Mouse (Mus musculus) heart, embryonic 15.5 days (tissue): ENCODE data around the gene Elfn2. TPM values are rescaled to one million over a fixed set of nuclear protein-coding genes. Genes with fewer than 3 reads are reported as not detected.

ENCODE experiments used
- ATAC-seq: fragments of 200-750 bp; cut with Nextera tagmentation; replicated peaks from 2 replicates; pipeline ENCODE4 v1.8.0; 2017; ENCODE audit warnings: low read depth, moderate TSS enrichment; ENCODE audit not compliant: insufficient number of reproducible peaks, insufficient read depth, low FRiP score
- H3K27ac ChIP-seq: fragments of 300-500 bp; sonication (generic); 2 replicates; pipeline ENCODE4 v1.5.1; 2015; ENCODE audit warnings: mild to moderate bottlenecking, inconsistent platforms
- H3K27me3 ChIP-seq: fragments of 300-500 bp; sonication (generic); 2 replicates; pipeline ENCODE4 v1.6.1; 2015; ENCODE audit warnings: inconsistent platforms
- H3K36me3 ChIP-seq: fragments of 300-500 bp; sonication (generic); 2 replicates; pipeline ENCODE4 v1.6.1; 2015; ENCODE audit warnings: mild to moderate bottlenecking, inconsistent platforms
- H3K4me1 ChIP-seq: fragments of 300-500 bp; sonication (generic); replicated peaks from 2 replicates; pipeline ENCODE4 v1.6.1; 2015; ENCODE audit warnings: inconsistent platforms
- H3K4me2 ChIP-seq: fragments of 300-500 bp; sonication (generic); 2 replicates; pipeline ENCODE4 v1.6.1; 2015; ENCODE audit warnings: inconsistent platforms, mild to moderate bottlenecking, moderate library complexity
- H3K4me3 ChIP-seq: fragments of 300-500 bp; sonication (generic); 2 replicates; pipeline ENCODE4 v1.5.1; 2015; ENCODE audit warnings: mild to moderate bottlenecking, inconsistent platforms
- H3K9ac ChIP-seq: fragments of 300-500 bp; sonication (generic); 2 replicates; pipeline ENCODE4 v1.6.1; 2015; ENCODE audit warnings: mild to moderate bottlenecking, inconsistent platforms
- H3K9me3 ChIP-seq: fragments of 300-500 bp; sonication (generic); replicated peaks from 2 replicates; pipeline ENCODE4 v1.6.1; 2016; ENCODE audit warnings: inconsistent platforms
- WGBS: fragments of 180-500 bp; shearing (Covaris S2); methylation state at CpG from one replicate; pipeline ENCODE4 v1.1.7; 2015; ENCODE audit warnings: mixed read lengths; 5-methylcytosine and 5-hydroxymethylcytosine counted together
- polyA plus RNA-seq: library from polyadenylated mRNA; unstranded; fragments of >200 nt; fragmentation: Nextera tagmentation; extraction: Ambion mirVana; gene quantifications from 2 replicates; pipeline ENCODE4 v1.2.1, GENCODE M21; 2015

Elfn2 gene
- polyA plus RNA-seq, 1 experiment from 2014 or later: 0.10 TPM

DNA sequence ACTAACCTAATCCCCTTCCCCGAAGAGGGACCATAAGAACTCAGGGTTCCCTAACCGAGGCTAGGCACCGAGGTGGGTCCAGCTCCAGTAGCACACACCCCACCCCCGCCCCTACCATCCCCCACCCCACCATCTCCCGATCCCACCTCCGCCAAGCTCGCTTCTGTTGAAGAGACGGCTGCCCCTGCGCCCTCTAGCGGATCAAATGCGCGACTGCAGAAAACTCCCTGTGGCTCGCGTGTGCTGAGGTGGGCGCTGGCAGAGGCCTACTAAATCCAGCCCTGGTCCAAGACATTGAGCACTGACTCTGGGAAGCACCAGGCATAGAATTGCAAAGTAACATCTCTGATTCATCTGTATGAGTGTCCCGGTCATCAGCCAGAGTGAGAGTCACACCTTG lies 1.5 kb upstream of the Elfn2 start:
- no peak overlapping the region; the same call in 1 of the 2 replicates for H3K4me2 ChIP-seq
- H3K27me3 ChIP-seq: peaks cover 80% of the 10 kb centered on the region
- ATAC-seq: no peak
- no peak overlapping the region for H3K27ac ChIP-seq
- peaks cover 31% of the 10 kb centered on the region for H3K4me1 ChIP-seq
- H3K4me3 ChIP-seq: no peak overlapping the region
- WGBS: 2% methylated on average over 16 of the region's 16 CpGs
- H3K9me3 ChIP-seq: no peaks in the 10 kb centered on the region
- no peaks in the 10 kb centered on the region for H3K36me3 ChIP-seq
- H3K9ac ChIP-seq: no peak overlapping the region

DNA sequence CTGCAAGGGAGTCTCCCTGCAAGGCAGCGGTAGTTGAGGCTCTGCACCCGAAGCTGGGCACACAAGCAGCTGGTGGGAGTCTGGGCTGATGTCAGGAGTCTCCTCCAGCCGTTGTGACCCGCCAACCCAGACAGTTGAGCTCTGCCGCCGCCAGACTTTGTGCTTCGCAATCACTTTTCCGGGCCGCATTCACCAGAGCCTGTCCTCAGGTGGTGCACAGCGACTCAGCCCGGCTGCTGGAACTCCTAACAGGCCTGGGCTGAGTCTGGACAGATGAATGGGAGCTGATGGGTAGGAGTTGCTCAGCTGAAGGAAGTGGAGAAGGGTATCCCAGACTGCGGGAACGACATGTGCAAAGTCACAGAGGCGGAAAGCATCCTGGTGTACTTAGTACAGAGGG lies 845 bp upstream of the Elfn2 start:
- H3K27me3 ChIP-seq: peaks cover 84% of the 10 kb centered on the region
- H3K4me1 ChIP-seq: peaks cover 31% of the 10 kb centered on the region
- WGBS: 7% methylated on average over 14 of the region's 14 CpGs
- ATAC-seq: no peak
- peak overlapping the region; percentile 83; the same call in 1 of the 2 replicates for H3K4me2 ChIP-seq
- no peaks in the 10 kb centered on the region for H3K9me3 ChIP-seq
- no peak overlapping the region for H3K4me3 ChIP-seq
- no peaks in the 10 kb centered on the region for H3K36me3 ChIP-seq
- no peak overlapping the region for H3K27ac ChIP-seq
- no peak overlapping the region for H3K9ac ChIP-seq

DNA sequence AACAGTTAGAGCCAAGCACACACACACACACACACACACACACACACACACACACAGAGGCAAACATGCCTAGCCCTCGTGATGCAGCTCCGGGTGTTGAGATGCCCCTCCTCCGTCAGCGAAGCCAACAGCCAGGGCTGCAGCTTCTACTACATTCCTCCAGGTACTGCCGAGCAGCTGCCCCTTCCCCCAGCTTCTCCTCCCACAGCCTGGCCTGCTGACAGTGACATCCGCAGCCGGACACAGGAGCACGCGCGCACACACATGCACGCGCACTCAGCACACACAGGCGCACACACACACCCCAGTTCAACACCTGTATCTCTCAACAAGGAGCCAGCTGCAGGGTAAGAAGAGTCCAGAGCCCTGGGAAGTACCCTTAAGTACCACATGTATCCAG lies 1.6 kb downstream of the Elfn2 start:
- H3K4me1 ChIP-seq: peaks cover 37% of the 10 kb centered on the region
- peaks cover 85% of the 10 kb centered on the region for H3K27me3 ChIP-seq
- no peaks in the 10 kb centered on the region for H3K36me3 ChIP-seq
- ATAC-seq: no peak
- H3K4me3 ChIP-seq: no peak overlapping the region
- H3K9me3 ChIP-seq: no peaks in the 10 kb centered on the region
- no peak overlapping the region for H3K4me2 ChIP-seq
- no peak overlapping the region for H3K27ac ChIP-seq
- H3K9ac ChIP-seq: no peak overlapping the region
- 35% methylated on average over 13 of the region's 13 CpGs for WGBS

DNA sequence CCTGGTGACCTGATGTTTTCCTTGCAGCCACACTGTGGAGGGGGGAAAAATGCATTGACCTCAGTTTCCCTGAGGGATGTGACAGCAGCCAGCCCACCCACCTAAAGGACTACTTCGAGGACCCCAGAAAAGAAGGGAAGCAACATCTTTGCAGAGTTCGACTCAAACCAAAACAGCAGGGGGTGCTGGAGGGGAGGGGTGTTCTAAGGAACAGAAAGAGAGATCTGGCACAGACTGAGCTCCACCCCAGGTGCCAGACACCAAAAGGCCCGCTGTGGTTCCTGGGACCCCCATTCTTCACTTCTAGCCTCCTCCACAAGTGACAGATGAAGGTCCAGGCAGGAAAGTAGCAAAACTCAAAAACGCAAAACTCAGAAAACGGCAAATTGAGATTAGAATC lies 2.7 kb downstream of the Elfn2 start:
- Histone ChIP-seq H3K4me3 (no peak overlapping the region), H3K36me3 (no peaks in the 10 kb centered on the region), H3K9ac (no peak overlapping the region), H3K4me2 (no peak overlapping the region), H3K27me3 (peaks cover 95% of the 10 kb centered on the region), H3K9me3 (no peaks in the 10 kb centered on the region), H3K4me1 (peaks cover 37% of the 10 kb centered on the region), H3K27ac (no peak overlapping the region)
- no peak for ATAC-seq
- WGBS: 32% methylated on average over 5 of the region's 5 CpGs

- no peak for ATAC-seq
- Histone ChIP-seq H3K4me1 (peaks cover 17% of the 10 kb centered on the region), H3K27ac (no peak overlapping the region), H3K27me3 (peaks cover 91% of the 10 kb centered on the region), H3K4me2 (no peak overlapping the region), H3K4me3 (no peak overlapping the region), H3K36me3 (no peaks in the 10 kb centered on the region), H3K9ac (no peak overlapping the region), H3K9me3 (no peaks in the 10 kb centered on the region)
- WGBS: 75% methylated on average over 7 of the region's 7 CpGs
These were observed 4.8 kb downstream of the Elfn2 start for GRCm38 (mm10) chr15:78713751-78714150.

- Histone ChIP-seq H3K36me3 (no peaks in the 10 kb centered on the region), H3K27me3 (peaks cover 91% of the 10 kb centered on the region), H3K4me3 (peak overlapping the region; percentile 17), H3K4me1 (peaks cover 8% of the 10 kb centered on the region), H3K9ac (no peak overlapping the region), H3K27ac (no peak overlapping the region), H3K4me2 (peak overlapping the region; percentile 33), H3K9me3 (no peaks in the 10 kb centered on the region)
- WGBS: 8% methylated on average over 53 of the region's 53 CpGs
- 0 out of 2 replicates have a peak, but pooled peaks have one; percentile 13 for ATAC-seq
These were observed 6.0 kb downstream of the Elfn2 start for GRCm38 (mm10) chr15:78712335-78713258.

DNA sequence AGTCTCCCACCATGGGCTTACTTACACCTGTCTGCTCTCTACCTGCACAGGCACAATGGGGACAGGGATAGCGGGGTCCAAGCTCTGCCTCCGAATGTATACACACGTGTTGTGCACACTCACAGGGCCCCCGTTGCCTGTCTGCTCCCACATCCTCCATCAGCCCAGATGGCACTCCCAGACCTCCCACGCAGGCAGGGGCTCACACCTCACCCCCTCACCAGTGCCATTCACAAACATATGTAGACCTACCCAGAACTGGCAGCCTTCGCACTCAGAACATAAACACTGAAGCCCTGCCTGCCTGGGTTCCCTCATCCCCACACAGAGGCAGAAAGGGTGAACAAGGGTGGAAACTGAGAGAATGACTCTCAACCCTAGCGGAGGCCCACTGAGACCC lies 6.6 kb downstream of the Elfn2 start:
- 65% methylated on average over 7 of the region's 7 CpGs for WGBS
- Histone ChIP-seq H3K9me3 (no peaks in the 10 kb centered on the region), H3K27me3 (peaks cover 87% of the 10 kb centered on the region), H3K4me3 (no peak overlapping the region), H3K9ac (no peak overlapping the region), H3K27ac (no peak overlapping the region), H3K4me2 (no peak overlapping the region), H3K4me1 (peaks cover 7% of the 10 kb centered on the region), H3K36me3 (no peaks in the 10 kb centered on the region)
- no peak for ATAC-seq

DNA sequence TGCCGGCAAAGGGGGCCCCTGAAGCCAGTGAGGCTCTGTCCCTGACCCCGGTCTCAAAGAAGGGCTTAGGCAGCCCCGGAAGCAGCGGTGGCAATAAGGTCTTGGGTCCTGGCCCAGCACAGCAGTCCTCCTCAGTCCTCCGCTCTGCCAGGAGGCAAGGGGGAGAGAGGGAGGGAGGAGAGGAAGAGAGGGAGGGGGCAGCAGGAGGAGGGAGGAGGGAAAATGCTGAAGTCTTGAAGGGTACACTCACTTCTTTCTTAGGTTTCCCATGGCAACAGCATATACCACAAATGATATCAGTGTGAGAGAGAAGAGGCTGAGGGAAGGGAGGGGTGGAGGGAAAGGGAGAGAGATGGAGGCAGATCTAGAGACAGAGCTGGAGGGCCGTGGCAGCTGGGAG lies 7.9 kb downstream of the Elfn2 start:
- Histone ChIP-seq H3K4me2 (no peak overlapping the region), H3K27me3 (peaks cover 74% of the 10 kb centered on the region), H3K4me1 (peaks cover 6% of the 10 kb centered on the region), H3K9me3 (no peaks in the 10 kb centered on the region), H3K4me3 (no peak overlapping the region), H3K9ac (no peak overlapping the region), H3K27ac (no peak overlapping the region), H3K36me3 (no peaks in the 10 kb centered on the region)
- ATAC-seq: no peak
- 49% methylated on average over 6 of the region's 6 CpGs for WGBS

GRCm38 (mm10) chr15:78709767-78710166 lies 8.8 kb downstream of the Elfn2 start:
- Histone ChIP-seq H3K4me3 (no peak overlapping the region), H3K9me3 (no peaks in the 10 kb centered on the region), H3K4me2 (no peak overlapping the region), H3K9ac (no peak overlapping the region), H3K36me3 (no peaks in the 10 kb centered on the region), H3K4me1 (peaks cover 6% of the 10 kb centered on the region), H3K27me3 (peaks cover 66% of the 10 kb centered on the region), H3K27ac (no peak overlapping the region)
- whole genome bisulfite sequencing: 25% methylated on average over 7 of the region's 7 CpGs
- ATAC-seq: no peak

GRCm38 (mm10) chr15:78706630-78707029 lies 11.9 kb downstream of the Elfn2 start:
- Histone ChIP-seq H3K4me3 (no peak overlapping the region), H3K9me3 (no peaks in the 10 kb centered on the region), H3K4me2 (no peak overlapping the region), H3K27ac (no peak overlapping the region), H3K9ac (no peak overlapping the region), H3K36me3 (no peaks in the 10 kb centered on the region), H3K27me3 (peaks cover 34% of the 10 kb centered on the region), H3K4me1 (0 out of 2 replicates have a peak, but pooled peaks cover 2% of the 10 kb centered on the region)
- ATAC-seq: no peak
- WGBS: 28% methylated on average over 3 of the region's 3 CpGs

- H3K4me2 ChIP-seq: no peak overlapping the region
- H3K27me3 ChIP-seq: peaks cover 23% of the 10 kb centered on the region
- H3K36me3 ChIP-seq: no peaks in the 10 kb centered on the region
- no peak overlapping the region for H3K27ac ChIP-seq
- H3K9me3 ChIP-seq: no peaks in the 10 kb centered on the region
- H3K4me1 ChIP-seq: 0 out of 2 replicates have a peak, but pooled peaks cover 2% of the 10 kb centered on the region
- WGBS: 50% methylated on average over 4 of the region's 4 CpGs
- no peak for ATAC-seq
- no peak overlapping the region for H3K4me3 ChIP-seq
- H3K9ac ChIP-seq: no peak overlapping the region
These were observed 13.7 kb downstream of the Elfn2 start for GRCm38 (mm10) chr15:78704824-78705223.

- Histone ChIP-seq H3K4me3 (no peak overlapping the region), H3K4me2 (no peak overlapping the region), H3K27me3 (peaks cover 30% of the 10 kb centered on the region), H3K27ac (no peak overlapping the region), H3K9ac (no peak overlapping the region), H3K4me1 (0 out of 2 replicates have a peak, but pooled peaks cover 2% of the 10 kb centered on the region), H3K36me3 (no peaks in the 10 kb centered on the region), H3K9me3 (no peaks in the 10 kb centered on the region)
- WGBS: 89% methylated on average over 3 of the region's 3 CpGs
- no peak for ATAC-seq
These were observed 14.6 kb downstream of the Elfn2 start for GRCm38 (mm10) chr15:78704007-78704406.
